Comparison of ENCODE assay signal across 17 mouse cellular contexts in genomic region chr11:35507781-35508390, GRCm38 (mm10).
DNase-seq lines count a peak whose midpoint lies in the region; ATAC-seq and TF ChIP-seq lines count a peak whose summit lies in the region.
"Had no signal": no experiment of that assay in that cellular context is flagged by ENCODE, and none has a peak within 500 bp of the region (broad histone marks: within the 10 kb centered on the region; RNA-seq: fewer than 3 reads in every experiment).

No protein-coding gene starts in this region.

- H3K4me2 ChIP-seq in hindbrain, embryonic 12.5 days (replicated peaks) = no peak overlapping the region
- no peak overlapping the region for H3K4me2 ChIP-seq in hindbrain, postnatal 0 days (ENCODE audit: low read depth, low read length)
- no peak overlapping the region for H3K4me2 ChIP-seq in hindbrain, embryonic 13.5 days
- H3K4me2 ChIP-seq: embryonic facial prominence, embryonic 12.5 days; heart, embryonic 15.5 days had no signal

- H3K9me3 ChIP-seq in hindbrain, embryonic 12.5 days (replicated peaks) = no peaks in the 10 kb centered on the region
- no peaks in the 10 kb centered on the region for H3K9me3 ChIP-seq in hindbrain, postnatal 0 days (ENCODE audit: low read length)
- H3K9me3 ChIP-seq in hindbrain, embryonic 13.5 days = no peaks in the 10 kb centered on the region
- H3K9me3 ChIP-seq: embryonic facial prominence, embryonic 12.5 days; heart, embryonic 15.5 days had no signal

- H3K27me3 ChIP-seq in hindbrain, embryonic 12.5 days = no peaks in the 10 kb centered on the region
- H3K27me3 ChIP-seq in hindbrain, postnatal 0 days (ENCODE audit: insufficient read depth, low read length) = no peaks in the 10 kb centered on the region
- H3K27me3 ChIP-seq in hindbrain, embryonic 13.5 days = peaks cover 13% of the 10 kb centered on the region; the same call in 1 of the 2 replicates
- H3K27me3 ChIP-seq: embryonic facial prominence, embryonic 12.5 days; heart, embryonic 15.5 days had no signal

- no peak for DNase-seq in hindbrain, postnatal 0 days (ENCODE audit: low spot score)
- DNase-seq in retina, postnatal 1 day = peak; percentile 65
- no peak for DNase-seq in retina, embryonic 14.5 days (ENCODE audit: low spot score)
- no peak for DNase-seq in thymus, postnatal 0 days (ENCODE audit: low spot score)
- DNase-seq in heart, adult 18-20 months = no peak
- DNase-seq: adrenal gland, adult 8-10 months; cerebellum, adult 18-20 months; kidney, adult 9 months; kidney, postnatal 4 days; liver, postnatal 0 days; lung, postnatal 4 days; right cerebral cortex, postnatal 25 days; thymus, adult 18-20 months had no signal

- peak; percentile 19; the same call in 1 of the 2 replicates for ATAC-seq in hindbrain, embryonic 12.5 days (ENCODE audit: low FRiP score)
- ATAC-seq in hindbrain, postnatal 0 days = no peak
- no peak for ATAC-seq in hindbrain, embryonic 13.5 days (ENCODE audit: low FRiP score)
- ATAC-seq: liver, postnatal 0 days had no signal

- no peaks in the 10 kb centered on the region for H3K36me3 ChIP-seq in hindbrain, embryonic 12.5 days
- H3K36me3 ChIP-seq in hindbrain, postnatal 0 days (ENCODE audit: insufficient read depth, low read length) = no peaks in the 10 kb centered on the region
- H3K36me3 ChIP-seq in hindbrain, embryonic 13.5 days = no peaks in the 10 kb centered on the region
- H3K36me3 ChIP-seq: embryonic facial prominence, embryonic 12.5 days; heart, embryonic 15.5 days had no signal

- H3K27ac ChIP-seq in hindbrain, embryonic 12.5 days = peak overlapping the region; percentile 49; the same call in 1 of the 2 replicates
- no peak overlapping the region for H3K27ac ChIP-seq in hindbrain, postnatal 0 days
- peak overlapping the region; percentile 30; the same call in 1 of the 2 replicates for H3K27ac ChIP-seq in hindbrain, embryonic 13.5 days
- H3K27ac ChIP-seq: embryonic facial prominence, embryonic 12.5 days; heart, embryonic 15.5 days had no signal

- H3K4me3 ChIP-seq in hindbrain, embryonic 12.5 days = no peak overlapping the region
- no peak overlapping the region for H3K4me3 ChIP-seq in hindbrain, postnatal 0 days (ENCODE audit: low read length)
- H3K4me3 ChIP-seq in hindbrain, embryonic 13.5 days = no peak overlapping the region
- H3K4me3 ChIP-seq: embryonic facial prominence, embryonic 12.5 days; heart, embryonic 15.5 days had no signal

- no peak overlapping the region for H3K9ac ChIP-seq in hindbrain, embryonic 12.5 days
- no peak overlapping the region for H3K9ac ChIP-seq in hindbrain, postnatal 0 days (replicated peaks; ENCODE audit: low read length)
- H3K9ac ChIP-seq in hindbrain, embryonic 13.5 days = no peak overlapping the region
- H3K9ac ChIP-seq: embryonic facial prominence, embryonic 12.5 days; heart, embryonic 15.5 days; liver, postnatal 0 days had no signal

- WGBS in hindbrain, embryonic 12.5 days = 16% methylated on average over 9 of the region's 9 CpGs
- 46% methylated on average over 9 of the region's 9 CpGs for WGBS in hindbrain, postnatal 0 days
- 23% methylated on average over 9 of the region's 9 CpGs for WGBS in hindbrain, embryonic 13.5 days

- TF ChIP-seq CTCF in hindbrain, postnatal 0 days (IDR thresholded peaks at IDR 0.05; ENCODE audit: low read depth) = no peak

- H3K4me1 ChIP-seq in hindbrain, embryonic 12.5 days = peaks cover 72% of the 10 kb centered on the region
- peaks cover 1% of the 10 kb centered on the region; the same call in 1 of the 2 replicates for H3K4me1 ChIP-seq in hindbrain, postnatal 0 days (ENCODE audit: insufficient read depth, low read length)
- H3K4me1 ChIP-seq in hindbrain, embryonic 13.5 days (replicated peaks) = peaks cover 73% of the 10 kb centered on the region
